Mouse (Mus musculus) liver, adult 2 months (tissue): ENCODE measurements around the gene Cpsf4.

Experiments
- CTCF ChIP-seq: fragments of 200-500 bp; IDR thresholded peaks from 2 replicates; pipeline ENCODE4 v1.5.1; 2011; ENCODE audit warnings: low read depth, low read length, control low read depth
- POLR2A ChIP-seq: fragments of 200-500 bp; IDR thresholded peaks from 2 replicates; pipeline ENCODE4 v1.6.1; 2011; ENCODE audit warnings: low read length, control low read depth; ENCODE audit not compliant: insufficient read depth; ENCODE audit errors: extremely low read depth

DNA sequence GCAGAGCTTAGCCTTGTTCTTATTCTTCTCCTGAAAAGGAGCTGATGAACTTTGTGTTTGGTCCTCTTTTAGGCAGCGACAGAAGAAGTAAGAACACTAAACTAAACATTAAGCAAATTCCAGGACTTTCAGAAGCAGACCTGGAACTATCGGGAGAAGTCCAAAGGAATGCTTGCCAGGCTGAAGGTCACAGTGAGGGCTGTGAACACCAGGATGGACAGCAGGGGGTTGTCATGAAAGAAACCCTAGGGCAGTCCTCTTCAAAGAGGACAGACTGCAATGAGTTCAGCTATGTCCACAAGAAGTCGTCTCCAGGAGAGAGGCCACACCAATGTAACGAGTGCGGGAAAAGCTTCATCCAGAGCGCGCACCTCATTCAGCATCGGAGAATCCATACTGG, 53.0 kb downstream of the Cpsf4 start:
- TF ChIP-seq CTCF (no peak), POLR2A (no peak)
